Mouse (Mus musculus) embryonic fibroblast, embryonic 13.5 days (primary cell): ENCODE measurements at regions not wholly inside any gene's neighbourhood (a gene's known extent, or its start where the extent isn't known, plus 50 kb on each side); places are given as distances from the start of the nearest gene placed in this dataset.

Source experiments
- CTCF ChIP-seq: IDR thresholded peaks from 2 replicates; pipeline ENCODE4 v1.5.1; 2011; ENCODE audit warnings: mild to moderate bottlenecking, control low read depth, low read length, moderate library complexity, borderline replicate concordance; ENCODE audit not compliant: insufficient read depth
- POLR2A ChIP-seq: IDR thresholded peaks from 2 replicates; pipeline ENCODE4 v1.6.1; 2011; ENCODE audit warnings: low read depth, mild to moderate bottlenecking, control low read depth, low read length, moderate library complexity

- TF ChIP-seq CTCF (no peak), POLR2A (no peak)
Observed at GRCm38 (mm10) chr17:60130589-60130988, 1117.4 kb upstream of the Nudt12 start.
